In the genomic region with DNA sequence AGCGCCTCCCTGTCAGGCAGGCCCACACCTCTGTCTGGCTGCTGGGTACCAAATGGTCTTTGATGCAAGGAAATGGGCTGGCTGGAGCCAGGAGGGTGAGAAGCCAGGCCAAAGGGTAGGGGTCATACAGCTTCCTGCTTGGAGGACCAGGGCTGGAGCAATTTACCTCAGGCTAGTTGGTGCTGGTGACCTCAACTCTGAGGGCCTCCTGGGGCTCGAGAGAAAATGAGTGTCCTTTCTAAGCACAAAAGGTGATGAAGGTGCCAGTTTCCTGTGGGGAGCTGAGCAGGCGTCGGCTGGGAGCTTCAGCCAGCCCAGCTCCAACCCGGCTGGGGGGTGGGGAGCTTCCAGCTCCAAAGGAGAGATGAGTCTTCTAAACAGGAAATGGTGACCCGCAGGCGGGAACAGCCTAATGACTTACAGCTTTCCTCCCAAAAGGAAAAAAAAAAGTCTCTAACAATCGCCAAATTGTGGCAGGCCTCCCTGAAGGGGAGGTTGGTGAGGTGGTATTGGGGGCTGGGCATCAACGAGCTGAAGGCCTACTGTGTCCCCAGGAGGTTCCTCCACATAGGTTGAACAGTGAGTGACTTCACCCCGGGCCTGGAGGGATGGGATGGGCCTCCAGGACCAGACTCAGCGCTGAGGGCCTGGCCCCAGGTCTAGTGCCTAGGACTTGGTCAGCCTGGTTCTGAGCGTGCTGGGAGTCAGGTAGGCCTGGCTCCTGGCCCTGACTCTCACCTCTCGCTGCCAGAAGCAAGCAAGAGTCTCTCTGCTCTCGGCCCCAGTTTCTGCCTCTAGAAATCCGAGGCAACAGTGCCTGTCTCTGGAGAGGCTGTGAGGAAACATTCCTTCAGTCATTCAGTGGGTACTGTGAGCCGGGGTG, we compare ENCODE assay signal across 9 mouse cellular contexts. TPM values are rescaled to one million over a fixed set of nuclear protein-coding genes. Genes with fewer than 3 reads are reported as not detected.
DNase-seq lines count a peak whose midpoint lies in the region; ATAC-seq and TF ChIP-seq lines count a peak whose summit lies in the region.
"Had no signal": no experiment of that assay in that cellular context is flagged by ENCODE, and none has a peak within 500 bp of the region (broad histone marks: within the 10 kb centered on the region; RNA-seq: fewer than 3 reads in every experiment).

No protein-coding gene starts in this region.

- H3K27me3 ChIP-seq in megakaryocyte, embryonic 14.5 days (replicated peaks) = peaks cover 71% of the 10 kb centered on the region
- H3K27me3 ChIP-seq in hindbrain, embryonic 15.5 days = peaks cover 28% of the 10 kb centered on the region
- no peaks in the 10 kb centered on the region for H3K27me3 ChIP-seq in liver, adult 2 months (ENCODE audit: control insufficient read depth, insufficient read depth, low read length)
- H3K27me3 ChIP-seq in neural tube, embryonic 14.5 days (ENCODE audit: control insufficient read depth, insufficient read depth, low read length) = peaks cover 3% of the 10 kb centered on the region; the same call in 1 of the 2 replicates

- no peak for ATAC-seq in megakaryocyte, adult 5-6 weeks (ENCODE audit: poor library complexity, severe bottlenecking)
- ATAC-seq in hindbrain, embryonic 15.5 days (ENCODE audit: low FRiP score, low read depth) = no peak
- no peak for ATAC-seq in neural tube, embryonic 14.5 days (ENCODE audit: low read depth)

- intact Hi-C loops in left cerebral cortex, postnatal 4 days (cut with DNase I) = no loop called here

- no peaks in the 10 kb centered on the region for H3K36me3 ChIP-seq in megakaryocyte, embryonic 14.5 days (replicated peaks; ENCODE audit: low read length)
- H3K36me3 ChIP-seq in hindbrain, embryonic 15.5 days = no peaks in the 10 kb centered on the region
- no peaks in the 10 kb centered on the region for H3K36me3 ChIP-seq in liver, adult 2 months (ENCODE audit: control insufficient read depth, insufficient read depth, low read length)
- no peaks in the 10 kb centered on the region for H3K36me3 ChIP-seq in neural tube, embryonic 14.5 days (ENCODE audit: control insufficient read depth, insufficient read depth, low read length)

- H3K27ac ChIP-seq in hindbrain, embryonic 15.5 days (replicated peaks) = peak overlapping the region; percentile 55
- H3K27ac ChIP-seq in liver, adult 2 months (replicated peaks; ENCODE audit: insufficient read depth, low read depth, low read length) = peak overlapping the region; percentile 82
- H3K27ac ChIP-seq in neural tube, embryonic 14.5 days (ENCODE audit: low read depth, low read length) = peak overlapping the region; percentile 28; the same call in 1 of the 2 replicates

- no peak overlapping the region for H3K4me2 ChIP-seq in hindbrain, embryonic 15.5 days
- no peak overlapping the region for H3K4me2 ChIP-seq in neural tube, embryonic 14.5 days (ENCODE audit: low read depth, low read length)

- peaks cover 20% of the 10 kb centered on the region for H3K4me1 ChIP-seq in megakaryocyte, embryonic 14.5 days
- H3K4me1 ChIP-seq in hindbrain, embryonic 15.5 days (replicated peaks) = peaks cover 22% of the 10 kb centered on the region
- no peaks in the 10 kb centered on the region for H3K4me1 ChIP-seq in liver, adult 2 months (ENCODE audit: control insufficient read depth, insufficient read depth, low read length)
- peaks cover 9% of the 10 kb centered on the region; the same call in 1 of the 2 replicates for H3K4me1 ChIP-seq in neural tube, embryonic 14.5 days (ENCODE audit: control insufficient read depth, insufficient read depth, low read length)

- no peak overlapping the region for H3K9ac ChIP-seq in hindbrain, embryonic 15.5 days
- H3K9ac ChIP-seq in liver, adult 2 months (ENCODE audit: low read depth, low read length) = peak overlapping the region; percentile 17
- no peak overlapping the region for H3K9ac ChIP-seq in neural tube, embryonic 14.5 days (replicated peaks; ENCODE audit: low read depth, low read length)

- DNase-seq in forelimb bud, embryonic 11.5 days (ENCODE audit: low read depth, low spot score) = peak; percentile 81
- DNase-seq in liver, adult 2 months (ENCODE audit: extremely low read depth, low read depth, low spot score) = peak; percentile 17
- no peak for DNase-seq in left cerebral cortex, postnatal 4 days
- DNase-seq in layer of hippocampus, adult 9-10 months (ENCODE audit: low spot score) = no peak

- TF ChIP-seq CTCF in liver, adult 2 months (IDR thresholded peaks at IDR 0.05; ENCODE audit: low read depth, low read length) = no peak

- WGBS in hindbrain, embryonic 15.5 days = 36% methylated on average over 16 of the region's 16 CpGs
- 68% methylated on average over 16 of the region's 16 CpGs for WGBS in liver, adult 2 months
- 21% methylated on average over 16 of the region's 16 CpGs for WGBS in neural tube, embryonic 14.5 days

- peak overlapping the region; percentile 23 for H3K4me3 ChIP-seq in megakaryocyte, embryonic 14.5 days (replicated peaks)
- H3K4me3 ChIP-seq in hindbrain, embryonic 15.5 days = no peak overlapping the region
- no peak overlapping the region for H3K4me3 ChIP-seq in liver, adult 2 months (ENCODE audit: insufficient read depth, low read depth, low read length)
- H3K4me3 ChIP-seq in neural tube, embryonic 14.5 days (ENCODE audit: low read depth, low read length) = no peak overlapping the region
- H3K4me3 ChIP-seq: erythroblast, embryonic 14.5 days had no signal

- TF ChIP-seq POLR2A in liver, adult 2 months (IDR thresholded peaks at IDR 0.05; ENCODE audit: extremely low read depth, insufficient read depth, low read length) = no peak

- H3K79me2 ChIP-seq in liver, adult 2 months (ENCODE audit: control insufficient read depth, insufficient read depth, low read length) = 0 out of 2 replicates have a peak, but pooled peaks cover 2% of the 10 kb centered on the region

- H3K9me3 ChIP-seq in megakaryocyte, embryonic 14.5 days = no peaks in the 10 kb centered on the region
- no peaks in the 10 kb centered on the region for H3K9me3 ChIP-seq in hindbrain, embryonic 15.5 days
- no peaks in the 10 kb centered on the region for H3K9me3 ChIP-seq in neural tube, embryonic 14.5 days (ENCODE audit: control insufficient read depth, low read length)

RNA-seq across cellular contexts. Expression of a gene that starts 5.4 kb away (rescaled TPM):
- 1.4 and 5.0 TPM in 2 replicates for polyA plus RNA-seq in megakaryocyte, embryonic 14.5 days (2012; ENCODE audit: insufficient read depth, low replicate concordance)
- total RNA-seq in megakaryocyte, adult 5-6 weeks (2015) = 0.40 and 1.8 TPM in 2 replicates
- total RNA-seq in megakaryocyte, adult 5-6 weeks (2017) = 0.40 TPM in 1 of 2 replicates, not detected in the other
- polyA plus RNA-seq in hindbrain, embryonic 15.5 days (2015; fragmentation: Nextera tagmentation; extraction: Ambion mirVana) = 5.9 and 6.6 TPM in 2 replicates
- total RNA-seq in liver, adult 2 months (2014; rRNA removed) = 0.13 and 0.18 TPM in 2 replicates
- 2.2 and 2.7 TPM in 2 replicates for polyA plus RNA-seq in liver, adult 2 months (2012; rRNA removed)
- 0.66 and 6.5 TPM in 2 replicates for polyA plus RNA-seq in neural tube, embryonic 14.5 days (2014; fragmentation: Nextera tagmentation; extraction: Ambion mirVana)
- 1 to 10 TPM; 1.1 to 1.3 TPM for total RNA-seq in left cerebral cortex, postnatal 4 days (2021)
- polyA plus RNA-seq: erythroblast, embryonic 14.5 days had no signal

RNA-seq across cellular contexts. Expression of a gene that starts 50.7 kb away (rescaled TPM):
- 10.0 and 23.7 TPM in 2 replicates for polyA plus RNA-seq in megakaryocyte, embryonic 14.5 days (2012; ENCODE audit: insufficient read depth, low replicate concordance)
- 9.0 and 11.3 TPM in 2 replicates for total RNA-seq in megakaryocyte, adult 5-6 weeks (2015)
- 6.3 and 10.3 TPM in 2 replicates for total RNA-seq in megakaryocyte, adult 5-6 weeks (2017)
- polyA plus RNA-seq in hindbrain, embryonic 15.5 days (2015; fragmentation: Nextera tagmentation; extraction: Ambion mirVana) = 30.7 and 33.4 TPM in 2 replicates
- total RNA-seq in liver, adult 2 months (2014; rRNA removed) = 2.5 and 3.1 TPM in 2 replicates
- polyA plus RNA-seq in liver, adult 2 months (2012; rRNA removed) = 9.6 and 10.7 TPM in 2 replicates
- 24.8 and 28.2 TPM in 2 replicates for polyA plus RNA-seq in neural tube, embryonic 14.5 days (2014; fragmentation: Nextera tagmentation; extraction: Ambion mirVana)
- 10 to 100 TPM; 53.5 to 58.1 TPM for total RNA-seq in left cerebral cortex, postnatal 4 days (2021)

RNA-seq across cellular contexts. Expression of a gene that starts 50.9 kb away (rescaled TPM):
- 4.0 and 26.3 TPM in 2 replicates for polyA plus RNA-seq in megakaryocyte, embryonic 14.5 days (2012; ENCODE audit: insufficient read depth, low replicate concordance)
- 59.7 and 61.7 TPM in 2 replicates for total RNA-seq in megakaryocyte, adult 5-6 weeks (2015)
- total RNA-seq in megakaryocyte, adult 5-6 weeks (2017) = 36.3 and 37.8 TPM in 2 replicates
- polyA plus RNA-seq in hindbrain, embryonic 15.5 days (2015; fragmentation: Nextera tagmentation; extraction: Ambion mirVana) = 112 and 115 TPM in 2 replicates
- 44.3 and 55.0 TPM in 2 replicates for total RNA-seq in liver, adult 2 months (2014; rRNA removed)
- polyA plus RNA-seq in liver, adult 2 months (2012; rRNA removed) = 71.0 and 71.9 TPM in 2 replicates
- polyA plus RNA-seq in neural tube, embryonic 14.5 days (2014; fragmentation: Nextera tagmentation; extraction: Ambion mirVana) = 111 and 118 TPM in 2 replicates
- total RNA-seq in left cerebral cortex, postnatal 4 days (2021) = 10 to 100 TPM; 36.6 to 40.0 TPM

Comparison
In these comparisons a context has a peak if more than half of its experiments do, and no peak if none do; other contexts are left out.
1. DNase-seq: peak in forelimb bud, embryonic 11.5 days (single experiment) and liver, adult 2 months (single experiment); none in left cerebral cortex, postnatal 4 days (single experiment) and layer of hippocampus, adult 9-10 months (single experiment).
2. H3K27ac ChIP-seq: peak in every context shown above with its lines; median percentile 82 in liver, adult 2 months; 55 in hindbrain, embryonic 15.5 days; 28 in neural tube, embryonic 14.5 days.